Mouse (Mus musculus): ENCODE measurements around the gene Bcl7b. TPM values are rescaled to one million over a fixed set of nuclear protein-coding genes. Genes with fewer than 3 reads are reported as not detected.

The Bcl7b gene
- polyA plus RNA-seq, 1 experiment, result 50.3 TPM

DNA sequence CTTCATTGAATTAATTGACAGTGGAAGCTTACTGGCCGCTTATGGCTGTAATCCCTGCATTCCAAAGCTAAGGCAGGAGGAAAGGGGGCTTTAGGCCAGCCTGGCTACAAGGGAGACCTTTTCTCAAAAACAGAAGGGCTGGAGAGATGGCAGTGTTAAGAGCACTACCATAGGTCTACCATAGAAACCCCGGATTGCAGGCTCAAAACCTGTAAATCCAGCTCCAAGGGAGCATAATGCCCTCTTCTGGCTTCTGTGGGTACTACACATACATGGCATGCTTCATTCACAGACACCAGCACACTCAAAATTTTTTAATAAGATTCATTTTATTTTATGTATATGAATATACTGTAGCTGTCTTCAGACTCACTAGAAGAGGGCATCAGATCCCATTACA lies 23.5 kb downstream of the Bcl7b start:
- no peak overlapping the region for H3ac ChIP-seq (ENCODE audit: control insufficient read depth, insufficient read length, low read depth)
- H3K27me3 ChIP-seq (ENCODE audit: control insufficient read depth, insufficient read depth, insufficient read length), result no peaks in the 10 kb centered on the region
- H3K36me3 ChIP-seq (ENCODE audit: control insufficient read depth, insufficient read depth), result peaks cover 64% of the 10 kb centered on the region
- no peak for TF ChIP-seq CEBPB (IDR thresholded peaks at IDR 0.05; ENCODE audit: low read depth)
- TF ChIP-seq USF1 (IDR thresholded peaks at IDR 0.05; ENCODE audit: low read depth), result no peak
- TF ChIP-seq FOSL1 (IDR thresholded peaks at IDR 0.05; ENCODE audit: insufficient read depth, low read length, poor library complexity, severe bottlenecking), result no peak
- no peak for TF ChIP-seq MAX (IDR thresholded peaks at IDR 0.05)
- no peak for TF ChIP-seq CTCF (IDR thresholded peaks at IDR 0.05; ENCODE audit: control insufficient read depth, insufficient read depth, insufficient read length)
- no peak for TF ChIP-seq MYOG (IDR thresholded peaks at IDR 0.05; ENCODE audit: control insufficient read depth, extremely low read depth, insufficient read length)
- H3K79me2 ChIP-seq (ENCODE audit: control insufficient read depth, insufficient read depth), result peaks cover 94% of the 10 kb centered on the region
- no peak overlapping the region for H3K4me3 ChIP-seq (ENCODE audit: insufficient read depth, poor library complexity, severe bottlenecking)
- peaks cover 89% of the 10 kb centered on the region for H3K79me3 ChIP-seq (ENCODE audit: low read depth)

DNA sequence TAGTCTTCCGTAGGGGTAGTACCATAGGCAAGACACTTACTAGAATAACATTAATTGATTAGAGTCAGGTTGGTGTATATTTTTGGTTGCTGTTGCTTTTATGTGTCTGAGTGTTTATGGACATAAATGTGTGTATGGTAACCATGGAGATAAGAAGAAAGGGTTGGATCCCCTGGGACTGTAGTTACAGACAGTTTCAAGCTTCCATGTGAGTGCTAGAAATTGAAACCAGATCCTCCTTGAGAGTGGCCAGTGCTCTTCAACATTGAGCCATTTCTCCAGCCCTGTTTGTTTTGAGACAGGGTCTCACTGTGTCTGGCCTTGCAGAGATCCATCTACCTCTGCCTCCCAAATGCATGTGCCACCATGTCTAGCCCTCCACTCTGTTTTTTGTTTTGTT lies 24.3 kb downstream of the Bcl7b start:
- H3K27me3 ChIP-seq (ENCODE audit: control insufficient read depth, insufficient read depth, insufficient read length), result no peaks in the 10 kb centered on the region
- no peak overlapping the region for H3ac ChIP-seq (ENCODE audit: control insufficient read depth, insufficient read length, low read depth)
- H3K79me2 ChIP-seq (ENCODE audit: control insufficient read depth, insufficient read depth), result peaks cover 100% of the 10 kb centered on the region
- TF ChIP-seq USF1 (IDR thresholded peaks at IDR 0.05; ENCODE audit: low read depth), result no peak
- TF ChIP-seq MYOG (IDR thresholded peaks at IDR 0.05; ENCODE audit: control insufficient read depth, extremely low read depth, insufficient read length), result no peak
- no peak for TF ChIP-seq FOSL1 (IDR thresholded peaks at IDR 0.05; ENCODE audit: insufficient read depth, low read length, poor library complexity, severe bottlenecking)
- no peak for TF ChIP-seq CTCF (IDR thresholded peaks at IDR 0.05; ENCODE audit: control insufficient read depth, insufficient read depth, insufficient read length)
- no peak for TF ChIP-seq MYOD1 (IDR thresholded peaks at IDR 0.05; ENCODE audit: control insufficient read depth, insufficient read length, low read depth)
- H3K36me3 ChIP-seq (ENCODE audit: control insufficient read depth, insufficient read depth), result peaks cover 71% of the 10 kb centered on the region
- H3K4me3 ChIP-seq (ENCODE audit: insufficient read depth, poor library complexity, severe bottlenecking), result no peak overlapping the region
- peaks cover 96% of the 10 kb centered on the region for H3K79me3 ChIP-seq (ENCODE audit: low read depth)

DNA sequence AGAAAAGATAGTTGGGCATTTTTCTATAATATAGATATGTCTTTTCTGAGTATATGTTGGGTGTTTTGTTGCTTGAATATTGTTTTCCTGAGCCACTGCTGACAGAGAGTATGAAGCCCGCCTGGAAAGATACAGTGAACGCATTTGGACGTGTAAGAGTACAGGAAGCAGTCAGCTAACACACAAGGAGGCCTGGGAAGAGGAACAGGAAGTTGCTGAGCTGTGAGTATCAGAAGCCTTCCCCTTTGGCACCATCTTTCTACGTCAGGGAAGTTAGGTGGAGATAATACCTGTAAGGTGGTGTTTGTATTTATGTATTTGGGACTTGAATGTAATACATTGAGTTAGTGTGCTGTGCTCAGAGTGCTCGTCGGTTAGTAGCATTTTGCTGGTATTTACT lies 28.3 kb downstream of the Bcl7b start:
- TF ChIP-seq CEBPB (IDR thresholded peaks at IDR 0.05; ENCODE audit: low read depth) (no peak), MAX (IDR thresholded peaks at IDR 0.05) (no peak), MYOD1 (IDR thresholded peaks at IDR 0.05; ENCODE audit: control insufficient read depth, insufficient read length, low read depth) (no peak), FOSL1 (IDR thresholded peaks at IDR 0.05; ENCODE audit: insufficient read depth, low read length, poor library complexity, severe bottlenecking) (no peak), CTCF (IDR thresholded peaks at IDR 0.05; ENCODE audit: control insufficient read depth, insufficient read depth, insufficient read length) (no peak), USF1 (IDR thresholded peaks at IDR 0.05; ENCODE audit: low read depth) (no peak), MYOG (IDR thresholded peaks at IDR 0.05; ENCODE audit: control insufficient read depth, extremely low read depth, insufficient read length) (no peak)

DNA sequence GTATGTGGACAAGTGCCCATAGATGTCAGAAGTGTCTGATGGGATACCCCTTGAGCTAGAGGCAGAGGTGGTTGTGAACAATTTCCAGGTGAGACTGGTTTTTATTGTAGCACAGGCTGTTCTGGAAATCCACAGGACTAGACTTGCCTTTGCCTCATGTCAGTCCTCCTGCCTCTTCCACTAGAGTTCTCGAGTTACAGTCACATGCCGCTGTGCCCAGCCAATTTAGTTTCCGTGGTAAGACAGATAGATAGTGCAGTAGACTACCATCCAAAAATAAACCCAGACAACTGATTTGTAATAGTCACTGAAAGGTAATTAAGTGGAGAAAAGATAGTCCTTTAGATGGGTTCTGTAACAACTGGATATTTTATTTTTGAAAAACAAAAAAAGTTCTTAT lies 34.7 kb downstream of the Bcl7b start:
- Histone ChIP-seq H3K4me3 (ENCODE audit: insufficient read depth, poor library complexity, severe bottlenecking) (no peak overlapping the region), H3K79me2 (ENCODE audit: control insufficient read depth, insufficient read depth) (peaks cover 100% of the 10 kb centered on the region), H3K36me3 (ENCODE audit: control insufficient read depth, insufficient read depth) (peaks cover 92% of the 10 kb centered on the region), H3K79me3 (ENCODE audit: low read depth) (peaks cover 79% of the 10 kb centered on the region), H3K27me3 (ENCODE audit: control insufficient read depth, insufficient read depth, insufficient read length) (no peaks in the 10 kb centered on the region), H3ac (ENCODE audit: control insufficient read depth, insufficient read length, low read depth) (no peak overlapping the region)
- TF ChIP-seq USF1 (IDR thresholded peaks at IDR 0.05; ENCODE audit: low read depth) (peak; percentile 79), CEBPB (IDR thresholded peaks at IDR 0.05; ENCODE audit: low read depth) (no peak)

More for the DNA sequence above, 28.3 kb downstream of the Bcl7b start:
- Histone ChIP-seq H3K27me3 (ENCODE audit: control insufficient read depth, insufficient read depth, insufficient read length) (no peaks in the 10 kb centered on the region), H3K79me2 (ENCODE audit: control insufficient read depth, insufficient read depth) (peaks cover 100% of the 10 kb centered on the region), H3ac (ENCODE audit: control insufficient read depth, insufficient read length, low read depth) (no peak overlapping the region), H3K4me3 (ENCODE audit: insufficient read depth, poor library complexity, severe bottlenecking) (no peak overlapping the region), H3K79me3 (ENCODE audit: low read depth) (peaks cover 90% of the 10 kb centered on the region), H3K36me3 (ENCODE audit: control insufficient read depth, insufficient read depth) (peaks cover 93% of the 10 kb centered on the region)

DNA sequence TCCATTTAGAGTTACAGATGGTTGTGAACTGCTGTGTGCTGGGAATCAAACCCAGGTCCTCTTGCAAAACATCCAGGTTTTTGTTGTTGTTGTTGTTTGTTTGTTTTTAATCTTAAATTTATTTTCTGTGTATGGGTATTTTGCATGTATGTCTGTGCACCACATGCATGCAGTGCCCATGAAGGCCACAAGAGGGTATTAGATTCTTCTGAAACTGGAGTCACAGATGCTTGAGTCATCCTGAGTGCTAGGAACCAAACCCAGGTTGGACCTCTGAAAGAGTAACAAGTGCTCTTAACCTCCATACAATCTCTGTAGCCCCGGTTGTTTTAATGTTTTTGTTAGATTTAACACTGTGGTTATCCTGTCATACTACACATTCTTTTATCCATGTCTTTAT lies 40.1 kb downstream of the Bcl7b start:
- H3K79me3 ChIP-seq (ENCODE audit: low read depth), result peaks cover 46% of the 10 kb centered on the region
- no peak for TF ChIP-seq FOSL1 (IDR thresholded peaks at IDR 0.05; ENCODE audit: insufficient read depth, low read length, poor library complexity, severe bottlenecking)
- no peak for TF ChIP-seq CEBPB (IDR thresholded peaks at IDR 0.05; ENCODE audit: low read depth)
- TF ChIP-seq MYOG (IDR thresholded peaks at IDR 0.05; ENCODE audit: control insufficient read depth, extremely low read depth, insufficient read length), result no peak
- no peak for TF ChIP-seq MYOD1 (IDR thresholded peaks at IDR 0.05; ENCODE audit: control insufficient read depth, insufficient read length, low read depth)
- TF ChIP-seq USF1 (IDR thresholded peaks at IDR 0.05; ENCODE audit: low read depth), result no peak
- TF ChIP-seq MAX (IDR thresholded peaks at IDR 0.05), result no peak
- TF ChIP-seq CTCF (IDR thresholded peaks at IDR 0.05; ENCODE audit: control insufficient read depth, insufficient read depth, insufficient read length), result no peak
- no peak overlapping the region for H3ac ChIP-seq (ENCODE audit: control insufficient read depth, insufficient read length, low read depth)
- peaks cover 98% of the 10 kb centered on the region for H3K36me3 ChIP-seq (ENCODE audit: control insufficient read depth, insufficient read depth)
- no peaks in the 10 kb centered on the region for H3K27me3 ChIP-seq (ENCODE audit: control insufficient read depth, insufficient read depth, insufficient read length)
- H3K4me3 ChIP-seq (ENCODE audit: insufficient read depth, poor library complexity, severe bottlenecking), result no peak overlapping the region
- peaks cover 71% of the 10 kb centered on the region for H3K79me2 ChIP-seq (ENCODE audit: control insufficient read depth, insufficient read depth)

DNA sequence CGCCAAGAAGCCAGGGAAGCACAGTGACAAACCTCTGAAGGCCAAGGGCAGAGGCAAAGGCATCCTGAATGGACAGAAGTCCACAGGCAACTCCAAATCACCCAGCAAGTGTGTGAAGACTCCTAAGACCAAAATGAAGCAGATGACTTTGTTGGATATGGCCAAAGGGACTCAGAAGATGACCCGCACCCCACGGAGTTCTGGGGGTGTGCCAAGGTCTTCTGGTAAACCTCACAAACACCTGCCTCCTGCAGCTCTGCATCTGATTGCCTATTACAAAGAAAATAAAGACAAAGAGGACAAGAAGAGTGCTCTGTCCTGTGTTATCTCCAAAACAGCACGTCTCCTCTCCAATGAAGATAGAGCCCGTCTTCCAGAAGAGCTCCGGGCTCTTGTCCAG lies 48.8 kb downstream of the Bcl7b start:
- peaks cover 65% of the 10 kb centered on the region for H3K79me2 ChIP-seq (ENCODE audit: control insufficient read depth, insufficient read depth)
- no peak overlapping the region for H3ac ChIP-seq (ENCODE audit: control insufficient read depth, insufficient read length, low read depth)
- no peak overlapping the region for H3K4me3 ChIP-seq (ENCODE audit: insufficient read depth, poor library complexity, severe bottlenecking)
- TF ChIP-seq CTCF (IDR thresholded peaks at IDR 0.05; ENCODE audit: control insufficient read depth, insufficient read depth, insufficient read length) (no peak), MYOG (IDR thresholded peaks at IDR 0.05; ENCODE audit: control insufficient read depth, extremely low read depth, insufficient read length) (no peak), MYOD1 (IDR thresholded peaks at IDR 0.05; ENCODE audit: control insufficient read depth, insufficient read length, low read depth) (no peak), FOSL1 (IDR thresholded peaks at IDR 0.05; ENCODE audit: insufficient read depth, low read length, poor library complexity, severe bottlenecking) (no peak), USF1 (IDR thresholded peaks at IDR 0.05; ENCODE audit: low read depth) (no peak), CEBPB (IDR thresholded peaks at IDR 0.05; ENCODE audit: low read depth) (no peak), MAX (IDR thresholded peaks at IDR 0.05) (no peak)
- H3K79me3 ChIP-seq (ENCODE audit: low read depth), result peaks cover 13% of the 10 kb centered on the region
- H3K27me3 ChIP-seq (ENCODE audit: control insufficient read depth, insufficient read depth, insufficient read length), result no peaks in the 10 kb centered on the region
- peaks cover 100% of the 10 kb centered on the region for H3K36me3 ChIP-seq (ENCODE audit: control insufficient read depth, insufficient read depth)
